Mouse (Mus musculus): ENCODE measurements at regions not wholly inside any gene's neighbourhood (a gene's known extent, or its start where the extent isn't known, plus 50 kb on each side); places are given as distances from the start of the nearest gene placed in this dataset.

DNA sequence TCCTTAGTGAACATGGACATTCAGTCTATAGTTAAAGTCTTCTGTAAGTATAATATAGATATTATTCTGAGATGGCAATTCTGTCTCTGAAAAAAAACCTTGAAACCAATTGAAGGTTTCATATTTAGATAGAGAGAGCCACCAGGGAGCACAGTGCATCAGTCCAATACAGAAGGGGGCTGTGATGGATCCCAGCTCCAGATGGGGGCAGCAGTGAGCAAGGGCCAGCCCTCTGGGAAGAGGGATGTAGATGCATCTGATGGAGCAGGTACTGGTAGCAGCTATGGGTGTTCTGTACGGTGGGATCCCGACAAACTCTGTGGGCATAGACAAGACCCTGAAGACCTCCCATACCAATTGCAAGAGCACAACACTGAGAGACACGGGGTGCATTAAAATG is 76.0 kb downstream of the Barhl2 start:
- Histone ChIP-seq H3K27me3 (ENCODE audit: control insufficient read depth, insufficient read depth, insufficient read length) (no peaks in the 10 kb centered on the region), H3K4me2 (ENCODE audit: low read depth) (no peak overlapping the region), H3K36me3 (ENCODE audit: control insufficient read depth, insufficient read depth) (no peaks in the 10 kb centered on the region), H3K4me3 (no peak overlapping the region), H3ac (ENCODE audit: control insufficient read depth, insufficient read length) (no peak overlapping the region), H3K79me2 (ENCODE audit: control insufficient read depth, insufficient read depth) (no peaks in the 10 kb centered on the region)
- TF ChIP-seq POLR2A (IDR thresholded peaks at IDR 0.05; ENCODE audit: insufficient read length, low read depth) (no peak), POLR2AphosphoS2 (IDR thresholded peaks at IDR 0.05; ENCODE audit: insufficient read length, low read depth) (no peak), TCF12 (IDR thresholded peaks at IDR 0.05; ENCODE audit: insufficient read depth, poor library complexity, severe bottlenecking) (no peak), SRF (IDR thresholded peaks at IDR 0.05; ENCODE audit: control insufficient read depth, insufficient read length, low read depth) (no peak), TCF3 (IDR thresholded peaks at IDR 0.05; ENCODE audit: insufficient read length, low read depth) (no peak), MAX (IDR thresholded peaks at IDR 0.05; ENCODE audit: low read depth) (no peak), MYOD1 (IDR thresholded peaks at IDR 0.05; ENCODE audit: control insufficient read depth in 1 of 3, insufficient read length in 2 of 3, low read depth in 2 of 3) (no peak), USF1 (IDR thresholded peaks at IDR 0.05; ENCODE audit: low read depth) (no peak), MYOG (IDR thresholded peaks at IDR 0.05; ENCODE audit: control insufficient read depth in 1 of 3, insufficient read depth in 1 of 3, insufficient read length in 2 of 3, low read depth in 2 of 3) (no peak)

GRCm38 (mm10) chr5:106380631-106381285 is 77.2 kb downstream of the Barhl2 start:
- no peak overlapping the region for H3ac ChIP-seq (ENCODE audit: control insufficient read depth, insufficient read length)
- H3K36me3 ChIP-seq (ENCODE audit: control insufficient read depth, insufficient read depth): no peaks in the 10 kb centered on the region
- H3K4me3 ChIP-seq: no peak overlapping the region
- H3K27me3 ChIP-seq (ENCODE audit: control insufficient read depth, insufficient read depth, insufficient read length): no peaks in the 10 kb centered on the region
- no peak overlapping the region for H3K4me2 ChIP-seq (ENCODE audit: low read depth)
- TF ChIP-seq TCF3 (IDR thresholded peaks at IDR 0.05; ENCODE audit: insufficient read length, low read depth) (no peak), MAX (IDR thresholded peaks at IDR 0.05; ENCODE audit: low read depth) (no peak), REST (IDR thresholded peaks at IDR 0.05; ENCODE audit: insufficient read depth, insufficient read length) (no peak), SRF (IDR thresholded peaks at IDR 0.05; ENCODE audit: control insufficient read depth, insufficient read length, low read depth) (no peak), E2F4 (IDR thresholded peaks at IDR 0.05; ENCODE audit: insufficient read depth) (no peak)
- no peaks in the 10 kb centered on the region for H3K79me2 ChIP-seq (ENCODE audit: control insufficient read depth, insufficient read depth)

DNA sequence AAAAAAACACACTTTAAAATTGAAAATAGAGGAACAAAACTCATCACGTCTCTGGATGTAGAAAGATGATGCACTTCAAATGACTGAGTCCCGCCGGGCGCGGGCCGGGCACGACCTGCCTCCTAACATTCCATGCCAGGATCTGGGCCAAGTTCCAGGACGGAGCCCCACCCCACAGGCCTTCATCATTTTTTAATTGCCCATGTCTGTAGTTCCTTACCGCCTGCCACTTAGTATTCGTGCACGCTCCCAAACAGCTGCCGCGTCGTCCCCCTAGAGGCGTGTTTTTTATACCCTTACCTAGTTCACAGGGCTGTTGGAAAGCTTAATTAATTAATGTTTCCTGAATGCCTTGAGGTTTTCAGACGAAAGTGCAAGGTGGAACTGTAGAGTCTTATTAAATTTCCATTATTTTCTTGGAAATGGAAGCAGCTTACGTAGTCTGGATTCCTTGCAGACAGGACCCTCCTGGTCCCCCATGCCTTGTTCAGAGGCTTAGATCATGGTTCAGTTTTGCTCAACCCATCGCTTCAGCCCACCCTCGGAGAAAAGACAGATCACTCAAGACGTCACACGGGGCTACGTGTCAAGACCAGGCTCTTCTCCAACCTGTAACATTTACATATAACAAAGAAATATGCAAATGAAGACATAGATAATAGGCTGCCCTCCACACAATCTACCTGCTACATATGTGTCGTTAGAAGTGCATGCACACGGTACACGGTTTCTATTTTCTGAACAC is 81.0 kb downstream of the Barhl2 start:
- TF ChIP-seq SRF (IDR thresholded peaks at IDR 0.05; ENCODE audit: control insufficient read depth, insufficient read length, low read depth) (no peak), CEBPB (IDR thresholded peaks at IDR 0.05; ENCODE audit: insufficient read depth, poor library complexity, severe bottlenecking) (no peak), MAX (IDR thresholded peaks at IDR 0.05; ENCODE audit: low read depth) (no peak), TCF3 (IDR thresholded peaks at IDR 0.05; ENCODE audit: insufficient read length, low read depth) (no peak), REST (IDR thresholded peaks at IDR 0.05; ENCODE audit: insufficient read depth, insufficient read length) (no peak), MYOD1 (IDR thresholded peaks at IDR 0.05; ENCODE audit: control insufficient read depth in 1 of 3, insufficient read length in 2 of 3, low read depth in 2 of 3) (no peak), TCF12 (IDR thresholded peaks at IDR 0.05; ENCODE audit: insufficient read depth, poor library complexity, severe bottlenecking) (no peak), E2F4 (IDR thresholded peaks at IDR 0.05; ENCODE audit: insufficient read depth) (no peak), POLR2A (IDR thresholded peaks at IDR 0.05; ENCODE audit: insufficient read length, low read depth) (no peak), POLR2AphosphoS2 (IDR thresholded peaks at IDR 0.05; ENCODE audit: insufficient read length, low read depth) (no peak), USF1 (IDR thresholded peaks at IDR 0.05; ENCODE audit: low read depth) (no peak), MYOG (IDR thresholded peaks at IDR 0.05; ENCODE audit: control insufficient read depth in 1 of 3, insufficient read depth in 1 of 3, insufficient read length in 2 of 3, low read depth in 2 of 3) (no peak)
- H3K79me2 ChIP-seq (ENCODE audit: control insufficient read depth, insufficient read depth): no peaks in the 10 kb centered on the region
- H3K36me3 ChIP-seq (ENCODE audit: control insufficient read depth, insufficient read depth): no peaks in the 10 kb centered on the region
- no peak overlapping the region for H3K4me3 ChIP-seq
- H3ac ChIP-seq (ENCODE audit: control insufficient read depth, insufficient read length): no peak overlapping the region
- no peak overlapping the region for H3K4me2 ChIP-seq (ENCODE audit: low read depth)
- H3K27me3 ChIP-seq (ENCODE audit: control insufficient read depth, insufficient read depth, insufficient read length): no peaks in the 10 kb centered on the region

- Histone ChIP-seq H3ac (ENCODE audit: control insufficient read depth, insufficient read length) (no peak overlapping the region), H3K79me2 (ENCODE audit: control insufficient read depth, insufficient read depth) (no peaks in the 10 kb centered on the region), H3K36me3 (ENCODE audit: control insufficient read depth, insufficient read depth) (no peaks in the 10 kb centered on the region), H3K4me3 (no peak overlapping the region), H3K4me2 (ENCODE audit: low read depth) (no peak overlapping the region), H3K27me3 (ENCODE audit: control insufficient read depth, insufficient read depth, insufficient read length) (no peaks in the 10 kb centered on the region)
- TF ChIP-seq MYOG (IDR thresholded peaks at IDR 0.05; ENCODE audit: control insufficient read depth in 1 of 3, insufficient read depth in 1 of 3, insufficient read length in 2 of 3, low read depth in 2 of 3) (no peak), REST (IDR thresholded peaks at IDR 0.05; ENCODE audit: insufficient read depth, insufficient read length) (no peak), TCF12 (IDR thresholded peaks at IDR 0.05; ENCODE audit: insufficient read depth, poor library complexity, severe bottlenecking) (no peak), MYOD1 (IDR thresholded peaks at IDR 0.05; ENCODE audit: control insufficient read depth in 1 of 3, insufficient read length in 2 of 3, low read depth in 2 of 3) (no peak), SRF (IDR thresholded peaks at IDR 0.05; ENCODE audit: control insufficient read depth, insufficient read length, low read depth) (no peak), POLR2A (IDR thresholded peaks at IDR 0.05; ENCODE audit: insufficient read length, low read depth) (no peak)
Observed at GRCm38 (mm10) chr5:106367831-106368230, 90.1 kb downstream of the Barhl2 start.

DNA sequence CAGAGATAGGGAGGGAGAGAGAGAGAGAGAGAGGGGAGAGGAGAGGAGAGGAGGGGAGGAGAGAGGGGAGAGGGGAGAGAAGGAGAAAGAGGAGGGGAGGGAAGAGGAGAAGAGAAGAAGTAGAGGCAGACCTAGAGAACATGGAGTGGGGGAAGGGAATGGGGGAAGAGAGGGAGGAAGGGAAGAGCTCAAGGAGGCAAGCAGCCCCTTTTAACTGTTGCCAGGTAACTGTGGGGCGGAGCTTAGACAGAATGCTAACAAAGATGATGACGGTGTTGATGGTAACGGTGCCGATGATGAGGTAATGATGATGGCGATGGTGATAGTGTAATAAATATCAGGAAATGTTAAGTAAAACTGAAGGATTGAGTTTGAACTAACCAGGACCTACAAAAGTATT is 90.7 kb downstream of the Barhl2 start:
- Histone ChIP-seq H3K27me3 (ENCODE audit: control insufficient read depth, insufficient read depth, insufficient read length) (no peaks in the 10 kb centered on the region), H3K36me3 (ENCODE audit: control insufficient read depth, insufficient read depth) (no peaks in the 10 kb centered on the region), H3ac (ENCODE audit: control insufficient read depth, insufficient read length) (no peak overlapping the region), H3K4me3 (no peak overlapping the region), H3K79me2 (ENCODE audit: control insufficient read depth, insufficient read depth) (no peaks in the 10 kb centered on the region), H3K4me2 (ENCODE audit: low read depth) (no peak overlapping the region)
- no peak for TF ChIP-seq MYOD1 (IDR thresholded peaks at IDR 0.05; ENCODE audit: control insufficient read depth in 1 of 3, insufficient read length in 2 of 3, low read depth in 2 of 3)
- no peak for TF ChIP-seq TCF3 (IDR thresholded peaks at IDR 0.05; ENCODE audit: insufficient read length, low read depth)
- TF ChIP-seq POLR2A (IDR thresholded peaks at IDR 0.05; ENCODE audit: insufficient read length, low read depth): no peak
- no peak for TF ChIP-seq TCF12 (IDR thresholded peaks at IDR 0.05; ENCODE audit: insufficient read depth, poor library complexity, severe bottlenecking)
- TF ChIP-seq MAX (IDR thresholded peaks at IDR 0.05; ENCODE audit: low read depth): no peak
- no peak for TF ChIP-seq CEBPB (IDR thresholded peaks at IDR 0.05; ENCODE audit: insufficient read depth, poor library complexity, severe bottlenecking)
- no peak for TF ChIP-seq E2F4 (IDR thresholded peaks at IDR 0.05; ENCODE audit: insufficient read depth)
- no peak for TF ChIP-seq REST (IDR thresholded peaks at IDR 0.05; ENCODE audit: insufficient read depth, insufficient read length)
- no peak for TF ChIP-seq USF1 (IDR thresholded peaks at IDR 0.05; ENCODE audit: low read depth)
- TF ChIP-seq POLR2AphosphoS2 (IDR thresholded peaks at IDR 0.05; ENCODE audit: insufficient read length, low read depth): no peak
- no peak for TF ChIP-seq SRF (IDR thresholded peaks at IDR 0.05; ENCODE audit: control insufficient read depth, insufficient read length, low read depth)
